Mouse (Mus musculus) G1E (cell line): ENCODE data around the gene Sbf2. TPM values are rescaled to one million over a fixed set of nuclear protein-coding genes. Genes with fewer than 3 reads are reported as not detected.

Source experiments
- ATAC-seq: 2 replicates; pipeline ENCODE4 v1.8.0; 2016; ENCODE audit warnings: mild to moderate bottlenecking; ENCODE audit not compliant: insufficient number of reproducible peaks, poor library complexity, low FRiP score, severe bottlenecking; ENCODE audit errors: extremely low read depth
- DNase-seq: peaks from one replicate; pipeline ENCODE4 v3.0.0; 2012; ENCODE audit warnings: low spot score
- H3K27me3 ChIP-seq: 2 replicates; pipeline ENCODE4 v1.6.1; 2012; ENCODE audit warnings: mild to moderate bottlenecking, low read length, inconsistent platforms; ENCODE audit not compliant: insufficient read depth
- H3K36me3 ChIP-seq: replicated peaks from 2 replicates; pipeline ENCODE3; 2012; ENCODE audit warnings: mild to moderate bottlenecking, inconsistent platforms
- H3K4me1 ChIP-seq: 2 replicates; pipeline ENCODE4 v1.6.1; 2012; ENCODE audit warnings: low read depth, low read length, inconsistent platforms, mixed read lengths; ENCODE audit not compliant: insufficient read depth
- H3K4me3 ChIP-seq: 2 replicates; pipeline ENCODE4 v1.5.1; 2012; ENCODE audit warnings: low read depth, mild to moderate bottlenecking, inconsistent platforms, low read length, moderate library complexity, mixed read lengths
- H3K9me3 ChIP-seq: replicated peaks from 2 replicates; pipeline ENCODE4 v1.6.1; 2012; ENCODE audit warnings: inconsistent platforms
- CTCF ChIP-seq: IDR thresholded peaks from 2 replicates; pipeline ENCODE4 v1.5.1; 2012; ENCODE audit warnings: low read depth, low read length, inconsistent platforms, mixed read lengths
- GATA1 ChIP-seq: IDR thresholded peaks from 2 replicates; pipeline ENCODE4 v1.6.1; 2012; ENCODE audit warnings: borderline replicate concordance, low read length, inconsistent platforms, mixed read lengths
- GATA2 ChIP-seq: IDR thresholded peaks from 2 replicates; pipeline ENCODE4 v1.6.1; 2012; ENCODE audit warnings: low read depth, low read length, inconsistent platforms, borderline replicate concordance
- POLR2AphosphoS5 ChIP-seq: IDR thresholded peaks from 2 replicates; pipeline ENCODE4 v1.6.1; 2012; ENCODE audit warnings: low read depth, low read length, inconsistent platforms; ENCODE audit not compliant: insufficient replicate concordance
- TAL1 ChIP-seq: conservative IDR thresholded peaks from 2 replicates; pipeline ENCODE4 v1.6.1; 2012; ENCODE audit warnings: low read depth, low read length, inconsistent platforms, mixed read lengths
- polyA plus RNA-seq: library from polyadenylated mRNA; stranded (reverse); fragments of >175 nt; gene quantifications from 2 replicates; pipeline ENCODE4 v1.2.3, GENCODE M21; 2012
- total RNA-seq, 2 experiments: library from RNA; stranded (forward) in 1 of 2; stranded (reverse) in 1 of 2; fragments of 200-1000 nt in 1 of 2; fragments of >200 nt in 1 of 2; fragmentation: Nextera tagmentation in 1 of 2; gene quantifications; 2 replicates each; pipeline ENCODE4 v1.2.3; 2014 to 2017

Gene Sbf2
- total and polyA plus RNA-seq, 3 experiments = 0.49 TPM; not detected in 2

DNA sequence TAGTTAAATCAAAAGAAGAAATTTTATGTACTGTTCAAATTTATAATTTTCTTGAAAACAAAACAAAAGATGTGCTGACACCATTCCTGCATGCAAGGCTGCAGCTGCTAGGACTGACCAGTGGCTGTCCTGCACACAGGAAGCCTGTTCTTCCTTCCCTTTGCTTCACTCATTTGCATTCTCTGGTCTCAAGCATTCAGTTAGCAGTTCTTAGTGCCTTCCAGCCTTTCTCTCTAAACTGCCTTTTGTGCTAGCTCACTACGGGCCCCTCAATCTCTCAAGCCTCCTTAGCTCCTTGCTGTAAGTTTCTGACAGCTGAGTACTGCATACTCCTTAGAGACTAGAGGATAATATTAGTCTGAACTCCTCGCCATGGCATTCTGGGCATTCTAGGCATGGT, 227.2 kb downstream of the Sbf2 start:
- Histone ChIP-seq H3K4me1 (no peaks in the 10 kb centered on the region), H3K36me3 (no peaks in the 10 kb centered on the region), H3K9me3 (no peaks in the 10 kb centered on the region), H3K27me3 (no peaks in the 10 kb centered on the region), H3K4me3 (no peak overlapping the region)
- no peak for ATAC-seq
- no peak for DNase-seq
- TF ChIP-seq POLR2AphosphoS5 = no peak
- no peak for TF ChIP-seq CTCF
- no peak for TF ChIP-seq GATA2
- no peak for TF ChIP-seq GATA1
- TF ChIP-seq TAL1 = no peak

- H3K4me1 ChIP-seq = no peaks in the 10 kb centered on the region
- H3K9me3 ChIP-seq = no peaks in the 10 kb centered on the region
- no peak for ATAC-seq
- H3K4me3 ChIP-seq = no peak overlapping the region
- H3K27me3 ChIP-seq = no peaks in the 10 kb centered on the region
- H3K36me3 ChIP-seq = no peaks in the 10 kb centered on the region
- no peak for DNase-seq
- TF ChIP-seq CTCF = no peak
- no peak for TF ChIP-seq TAL1
- TF ChIP-seq GATA1 = no peak
- no peak for TF ChIP-seq GATA2
- TF ChIP-seq POLR2AphosphoS5 = no peak
Measured at GRCm38 (mm10) chr7:110385482-110385881, 229.2 kb downstream of the Sbf2 start.

DNA sequence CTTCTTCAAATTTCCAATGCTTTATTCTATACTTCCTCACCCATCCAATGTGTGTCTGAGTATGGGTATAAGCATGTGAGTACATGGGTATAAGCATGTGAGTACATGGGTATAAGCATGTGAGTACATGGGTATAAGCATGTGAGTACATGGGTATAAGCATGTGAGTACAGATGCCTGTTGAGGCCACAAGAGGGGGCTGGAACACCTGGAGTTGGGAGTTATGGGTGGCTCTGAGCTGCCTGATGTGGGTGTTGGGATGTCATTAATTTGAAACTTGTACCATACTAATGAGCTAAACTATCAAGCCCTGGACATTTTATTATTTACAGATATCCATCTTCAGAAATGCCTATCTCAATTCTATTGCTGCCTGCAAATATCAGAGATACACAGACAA, 230.4 kb downstream of the Sbf2 start:
- H3K4me3 ChIP-seq = no peak overlapping the region
- H3K4me1 ChIP-seq = no peaks in the 10 kb centered on the region
- no peaks in the 10 kb centered on the region for H3K9me3 ChIP-seq
- peaks cover 2% of the 10 kb centered on the region; the same call in 1 of the 2 replicates for H3K27me3 ChIP-seq
- DNase-seq (no peak), ATAC-seq (no peak)
- no peak for TF ChIP-seq POLR2AphosphoS5
- no peak for TF ChIP-seq GATA1
- TF ChIP-seq GATA2 = no peak
- TF ChIP-seq CTCF = no peak
- no peak for TF ChIP-seq TAL1
- H3K36me3 ChIP-seq = no peaks in the 10 kb centered on the region

DNA sequence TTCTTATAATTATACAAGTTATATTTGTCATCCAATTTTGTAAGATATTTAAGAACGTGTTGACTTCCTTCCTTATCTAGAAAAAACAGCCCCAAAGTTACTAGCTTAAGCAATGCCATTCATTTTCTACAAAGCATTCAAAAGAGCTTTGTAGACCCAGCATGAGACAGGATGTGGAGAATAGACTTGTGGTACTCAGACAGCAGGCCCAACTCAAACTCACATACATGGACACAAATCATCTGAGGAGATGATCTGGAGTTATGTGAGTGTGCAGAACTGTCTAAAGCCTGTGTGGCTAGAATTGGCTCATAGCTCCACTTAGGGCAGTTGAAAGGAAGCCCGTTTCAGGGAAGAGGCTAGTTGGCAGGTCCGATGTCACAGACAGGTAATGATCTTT, 233.1 kb downstream of the Sbf2 start:
- DNase-seq (no peak), ATAC-seq (no peak)
- no peaks in the 10 kb centered on the region for H3K4me1 ChIP-seq
- no peak overlapping the region for H3K4me3 ChIP-seq
- peaks cover 4% of the 10 kb centered on the region; the same call in 1 of the 2 replicates for H3K27me3 ChIP-seq
- H3K36me3 ChIP-seq = no peaks in the 10 kb centered on the region
- TF ChIP-seq TAL1 = no peak
- no peak for TF ChIP-seq POLR2AphosphoS5
- no peak for TF ChIP-seq GATA1
- no peak for TF ChIP-seq CTCF
- no peak for TF ChIP-seq GATA2
- H3K9me3 ChIP-seq = no peaks in the 10 kb centered on the region

DNA sequence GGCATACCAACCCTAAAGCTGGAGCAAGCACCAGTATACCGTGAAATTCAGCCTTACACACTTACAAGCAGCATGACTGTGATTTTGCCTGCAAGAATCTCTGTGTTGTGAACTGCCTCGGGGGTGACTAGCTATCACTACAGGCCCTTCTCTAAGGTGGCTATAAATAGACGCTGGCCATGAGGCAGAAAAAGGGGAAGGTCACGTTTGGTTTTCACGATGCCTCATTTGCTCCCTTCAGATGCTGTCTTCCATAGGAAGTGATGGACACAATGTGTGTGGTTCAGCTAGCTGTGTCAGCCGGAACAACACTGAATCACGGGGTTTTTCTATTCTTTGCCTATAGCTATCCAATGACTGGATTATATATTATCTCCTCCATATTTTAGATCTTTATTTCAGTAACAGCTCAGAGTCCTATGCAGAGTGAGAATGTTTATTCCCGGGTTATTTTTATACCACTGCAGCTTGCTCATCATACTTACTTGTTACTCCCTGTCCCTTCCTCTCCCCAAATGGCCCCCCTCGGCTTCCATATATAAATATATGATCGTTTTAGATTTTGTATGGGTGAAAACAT, 235.3 kb downstream of the Sbf2 start:
- ATAC-seq (no peak), DNase-seq (no peak)
- no peaks in the 10 kb centered on the region for H3K36me3 ChIP-seq
- no peaks in the 10 kb centered on the region for H3K9me3 ChIP-seq
- H3K27me3 ChIP-seq = peaks cover 4% of the 10 kb centered on the region; the same call in 1 of the 2 replicates
- TF ChIP-seq CTCF (no peak), GATA2 (no peak), TAL1 (no peak), GATA1 (no peak), POLR2AphosphoS5 (no peak)
- H3K4me1 ChIP-seq = no peaks in the 10 kb centered on the region
- H3K4me3 ChIP-seq = no peak overlapping the region

DNA sequence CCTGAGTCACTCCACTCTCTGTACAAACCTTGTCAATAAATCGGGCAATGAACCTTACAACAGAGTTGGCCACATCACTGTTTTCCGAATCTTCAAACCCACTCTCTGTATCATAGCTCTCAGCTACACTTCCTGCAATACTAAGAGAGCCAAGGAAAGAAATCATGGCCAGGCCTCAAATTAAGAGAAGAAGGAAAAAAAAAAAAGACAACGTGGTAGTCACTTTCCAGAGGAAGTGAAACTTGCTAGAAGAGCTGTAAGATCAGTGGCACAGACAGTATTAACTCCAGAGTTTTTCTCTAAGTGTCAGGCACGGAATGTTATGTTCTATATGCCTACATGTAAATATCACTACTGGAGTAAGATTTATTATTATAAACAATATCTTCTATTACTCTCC, 242.2 kb downstream of the Sbf2 start:
- Histone ChIP-seq H3K27me3 (peaks cover 3% of the 10 kb centered on the region; the same call in 1 of the 2 replicates), H3K36me3 (no peaks in the 10 kb centered on the region), H3K9me3 (no peaks in the 10 kb centered on the region), H3K4me3 (no peak overlapping the region), H3K4me1 (no peaks in the 10 kb centered on the region)
- TF ChIP-seq GATA2 (no peak), TAL1 (no peak), CTCF (no peak)
- DNase-seq = no peak
- ATAC-seq = no peak

- DNase-seq (no peak), ATAC-seq (no peak)
- Histone ChIP-seq H3K36me3 (no peaks in the 10 kb centered on the region), H3K4me1 (no peaks in the 10 kb centered on the region), H3K27me3 (no peaks in the 10 kb centered on the region), H3K4me3 (no peak overlapping the region), H3K9me3 (no peaks in the 10 kb centered on the region)
- TF ChIP-seq TAL1 (no peak), GATA1 (no peak), GATA2 (no peak), CTCF (no peak), POLR2AphosphoS5 (no peak)
Measured at GRCm38 (mm10) chr7:110362005-110362404, 252.7 kb downstream of the Sbf2 start.
